Mouse (Mus musculus): ENCODE results near the gene Galk2. TPM values are rescaled to one million over a fixed set of nuclear protein-coding genes. Genes with fewer than 3 reads are reported as not detected.

Galk2 gene
- polyA plus RNA-seq, 1 experiment from 2014 or later = 77.4 TPM

GRCm38 (mm10) chr2:125968811-125969210 lies 109.9 kb downstream of the Galk2 start:
- Histone ChIP-seq H3K27ac (ENCODE audit: low read length) (no peak overlapping the region), H3K4me1 (ENCODE audit: control insufficient read depth, insufficient read depth, low read length) (no peaks in the 10 kb centered on the region), H3K9ac (ENCODE audit: low read depth, low read length) (no peak overlapping the region), H3K4me2 (ENCODE audit: low read depth, low read length) (no peak overlapping the region), H3K36me3 (ENCODE audit: control insufficient read depth, insufficient read depth, low read length) (no peaks in the 10 kb centered on the region), H3K9me3 (ENCODE audit: control insufficient read depth, low read length) (no peaks in the 10 kb centered on the region), H3K27me3 (replicated peaks; ENCODE audit: control insufficient read depth, insufficient read depth, low read length) (no peaks in the 10 kb centered on the region), H3K4me3 (ENCODE audit: low read length) (no peak overlapping the region)
- WGBS = 86% methylated on average over 1 of the region's 1 CpGs
- no peak for ATAC-seq

GRCm38 (mm10) chr2:125973207-125973606 lies 114.3 kb downstream of the Galk2 start:
- Histone ChIP-seq H3K36me3 (ENCODE audit: control insufficient read depth, insufficient read depth, low read length) (no peaks in the 10 kb centered on the region), H3K4me3 (ENCODE audit: low read length) (no peak overlapping the region), H3K4me2 (ENCODE audit: low read depth, low read length) (no peak overlapping the region), H3K27ac (ENCODE audit: low read length) (no peak overlapping the region), H3K27me3 (replicated peaks; ENCODE audit: control insufficient read depth, insufficient read depth, low read length) (no peaks in the 10 kb centered on the region), H3K4me1 (ENCODE audit: control insufficient read depth, insufficient read depth, low read length) (no peaks in the 10 kb centered on the region), H3K9ac (ENCODE audit: low read depth, low read length) (no peak overlapping the region), H3K9me3 (ENCODE audit: control insufficient read depth, low read length) (no peaks in the 10 kb centered on the region)
- peak; percentile 71 for ATAC-seq
- 46% methylated on average over 6 of the region's 6 CpGs for WGBS

DNA sequence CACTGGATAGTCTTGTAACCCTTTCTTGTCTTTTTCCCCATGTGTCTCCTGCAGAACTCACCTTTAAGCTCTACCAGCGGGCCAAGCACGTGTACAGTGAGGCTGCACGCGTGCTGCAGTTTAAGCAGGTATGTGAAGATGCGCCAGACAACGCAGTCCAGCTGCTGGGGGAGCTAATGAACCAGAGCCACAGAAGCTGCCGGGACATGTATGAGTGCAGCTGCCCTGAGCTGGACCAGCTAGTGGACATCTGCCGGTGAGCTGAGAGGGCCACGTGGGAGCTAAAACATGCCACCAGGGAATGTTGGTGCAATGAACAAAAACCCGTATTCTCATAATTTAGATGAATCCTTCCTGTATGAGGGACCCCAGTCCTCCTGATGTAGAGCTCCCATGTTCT lies 116.3 kb downstream of the Galk2 start:
- Histone ChIP-seq H3K9ac (ENCODE audit: low read depth, low read length) (no peak overlapping the region), H3K36me3 (ENCODE audit: control insufficient read depth, insufficient read depth, low read length) (no peaks in the 10 kb centered on the region), H3K27me3 (replicated peaks; ENCODE audit: control insufficient read depth, insufficient read depth, low read length) (no peaks in the 10 kb centered on the region), H3K27ac (ENCODE audit: low read length) (no peak overlapping the region), H3K9me3 (ENCODE audit: control insufficient read depth, low read length) (no peaks in the 10 kb centered on the region), H3K4me3 (ENCODE audit: low read length) (no peak overlapping the region), H3K4me1 (ENCODE audit: control insufficient read depth, insufficient read depth, low read length) (no peaks in the 10 kb centered on the region), H3K4me2 (ENCODE audit: low read depth, low read length) (no peak overlapping the region)
- ATAC-seq = no peak
- 93% methylated on average over 10 of the region's 10 CpGs for WGBS

GRCm38 (mm10) chr2:125975808-125976345 lies 117.0 kb downstream of the Galk2 start:
- Histone ChIP-seq H3K36me3 (ENCODE audit: control insufficient read depth, insufficient read depth, low read length) (no peaks in the 10 kb centered on the region), H3K27ac (ENCODE audit: low read length) (no peak overlapping the region), H3K9me3 (ENCODE audit: control insufficient read depth, low read length) (no peaks in the 10 kb centered on the region), H3K4me2 (ENCODE audit: low read depth, low read length) (no peak overlapping the region), H3K27me3 (replicated peaks; ENCODE audit: control insufficient read depth, insufficient read depth, low read length) (no peaks in the 10 kb centered on the region), H3K4me1 (ENCODE audit: control insufficient read depth, insufficient read depth, low read length) (no peaks in the 10 kb centered on the region), H3K9ac (ENCODE audit: low read depth, low read length) (no peak overlapping the region), H3K4me3 (ENCODE audit: low read length) (no peak overlapping the region)
- no peak for ATAC-seq
- 59% methylated on average over 5 of the region's 5 CpGs for WGBS

DNA sequence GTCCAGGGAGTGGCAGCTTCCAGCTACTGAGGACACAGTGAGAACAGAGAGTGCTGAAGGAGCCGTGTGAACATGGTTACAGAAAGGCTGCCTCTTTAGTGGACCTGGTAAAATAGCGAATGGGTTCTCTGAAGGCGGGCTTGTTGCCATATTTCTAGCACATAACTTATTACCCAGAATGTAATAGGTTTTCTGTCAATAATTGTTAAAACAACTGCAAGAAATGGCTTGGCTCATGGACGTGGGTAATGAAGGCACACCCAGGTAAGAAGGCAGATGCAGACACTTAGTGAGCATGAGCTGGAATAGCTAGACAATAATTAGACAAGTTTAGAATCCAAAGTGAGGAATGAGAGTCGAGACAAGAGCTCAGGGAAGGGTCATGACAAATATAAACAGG lies 143.4 kb downstream of the Galk2 start:
- H3K36me3 ChIP-seq (ENCODE audit: control insufficient read depth, insufficient read depth, low read length) = no peaks in the 10 kb centered on the region
- H3K27ac ChIP-seq (ENCODE audit: low read length) = no peak overlapping the region
- no peaks in the 10 kb centered on the region for H3K9me3 ChIP-seq (ENCODE audit: control insufficient read depth, low read length)
- 62% methylated on average over 5 of the region's 5 CpGs for WGBS
- H3K27me3 ChIP-seq (replicated peaks; ENCODE audit: control insufficient read depth, insufficient read depth, low read length) = no peaks in the 10 kb centered on the region
- H3K4me1 ChIP-seq (ENCODE audit: control insufficient read depth, insufficient read depth, low read length) = no peaks in the 10 kb centered on the region
- H3K4me2 ChIP-seq (ENCODE audit: low read depth, low read length) = no peak overlapping the region
- no peak overlapping the region for H3K9ac ChIP-seq (ENCODE audit: low read depth, low read length)
- ATAC-seq = no peak
- H3K4me3 ChIP-seq (ENCODE audit: low read length) = no peak overlapping the region

DNA sequence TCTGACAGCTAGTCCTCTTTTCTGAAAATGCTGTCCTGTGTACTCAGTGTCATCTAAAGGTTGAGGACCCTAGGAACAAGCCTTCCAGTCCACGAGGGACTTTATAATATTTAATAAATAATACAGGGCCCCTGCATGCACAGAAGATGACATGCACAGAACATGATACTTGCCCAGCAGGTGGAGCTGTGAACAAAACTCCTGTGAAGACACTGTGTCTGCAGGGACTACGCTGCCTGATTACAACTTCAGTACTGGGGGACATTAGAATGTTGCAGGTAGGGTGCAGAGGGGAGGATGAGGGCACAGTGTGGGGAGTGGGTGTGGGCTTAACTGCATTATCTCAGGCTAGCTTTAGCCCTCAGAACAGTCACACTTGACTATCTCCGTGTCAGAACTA lies 147.2 kb downstream of the Galk2 start:
- Histone ChIP-seq H3K9me3 (ENCODE audit: control insufficient read depth, low read length) (no peaks in the 10 kb centered on the region), H3K27me3 (replicated peaks; ENCODE audit: control insufficient read depth, insufficient read depth, low read length) (no peaks in the 10 kb centered on the region), H3K27ac (ENCODE audit: low read length) (no peak overlapping the region), H3K36me3 (ENCODE audit: control insufficient read depth, insufficient read depth, low read length) (no peaks in the 10 kb centered on the region), H3K4me3 (ENCODE audit: low read length) (no peak overlapping the region), H3K4me2 (ENCODE audit: low read depth, low read length) (no peak overlapping the region), H3K9ac (ENCODE audit: low read depth, low read length) (no peak overlapping the region), H3K4me1 (ENCODE audit: control insufficient read depth, insufficient read depth, low read length) (no peaks in the 10 kb centered on the region)
- ATAC-seq = peak; percentile 23; the same call in 1 of the 2 replicates
- WGBS = 40% methylated on average over 3 of the region's 3 CpGs

- no peak overlapping the region for H3K4me3 ChIP-seq (ENCODE audit: low read length)
- no peaks in the 10 kb centered on the region for H3K36me3 ChIP-seq (ENCODE audit: control insufficient read depth, insufficient read depth, low read length)
- H3K27ac ChIP-seq (ENCODE audit: low read length) = no peak overlapping the region
- no peaks in the 10 kb centered on the region for H3K27me3 ChIP-seq (replicated peaks; ENCODE audit: control insufficient read depth, insufficient read depth, low read length)
- H3K9me3 ChIP-seq (ENCODE audit: control insufficient read depth, low read length) = no peaks in the 10 kb centered on the region
- H3K4me1 ChIP-seq (ENCODE audit: control insufficient read depth, insufficient read depth, low read length) = no peaks in the 10 kb centered on the region
- H3K9ac ChIP-seq (ENCODE audit: low read depth, low read length) = no peak overlapping the region
- ATAC-seq = no peak
- WGBS = 80% methylated on average over 2 of the region's 2 CpGs
- no peak overlapping the region for H3K4me2 ChIP-seq (ENCODE audit: low read depth, low read length)
Measured at GRCm38 (mm10) chr2:126006742-126007141, 147.8 kb downstream of the Galk2 start.

- ATAC-seq = no peak
- 56% methylated on average over 12 of the region's 12 CpGs for WGBS
Measured at GRCm38 (mm10) chr2:126014989-126015710, 156.2 kb downstream of the Galk2 start.

GRCm38 (mm10) chr2:126015763-126016473 lies 157.0 kb downstream of the Galk2 start:
- no peak overlapping the region for H3K9ac ChIP-seq (ENCODE audit: low read depth, low read length)
- WGBS = 50% methylated on average over 3 of the region's 3 CpGs
- no peak overlapping the region for H3K27ac ChIP-seq (ENCODE audit: low read length)
- H3K9me3 ChIP-seq (ENCODE audit: control insufficient read depth, low read length) = no peaks in the 10 kb centered on the region
- no peak overlapping the region for H3K4me2 ChIP-seq (ENCODE audit: low read depth, low read length)
- H3K4me1 ChIP-seq (ENCODE audit: control insufficient read depth, insufficient read depth, low read length) = no peaks in the 10 kb centered on the region
- H3K36me3 ChIP-seq (ENCODE audit: control insufficient read depth, insufficient read depth, low read length) = no peaks in the 10 kb centered on the region
- no peaks in the 10 kb centered on the region for H3K27me3 ChIP-seq (replicated peaks; ENCODE audit: control insufficient read depth, insufficient read depth, low read length)
- H3K4me3 ChIP-seq (ENCODE audit: low read length) = no peak overlapping the region
- ATAC-seq = no peak

More at GRCm38 (mm10) chr2:126014989-126015710, 156.2 kb downstream of the Galk2 start:
- Histone ChIP-seq H3K4me1 (ENCODE audit: control insufficient read depth, insufficient read depth, low read length) (no peaks in the 10 kb centered on the region), H3K4me3 (ENCODE audit: low read length) (no peak overlapping the region), H3K27ac (ENCODE audit: low read length) (no peak overlapping the region), H3K27me3 (replicated peaks; ENCODE audit: control insufficient read depth, insufficient read depth, low read length) (no peaks in the 10 kb centered on the region), H3K4me2 (ENCODE audit: low read depth, low read length) (no peak overlapping the region), H3K9me3 (ENCODE audit: control insufficient read depth, low read length) (no peaks in the 10 kb centered on the region), H3K9ac (ENCODE audit: low read depth, low read length) (no peak overlapping the region), H3K36me3 (ENCODE audit: control insufficient read depth, insufficient read depth, low read length) (no peaks in the 10 kb centered on the region)
